Mouse (Mus musculus) kidney, adult 2 months (tissue): Measurements from ENCODE around the gene Fli1.

ENCODE experiments used
- CTCF ChIP-seq: fragments of 200-500 bp; conservative IDR thresholded peaks from 2 replicates; pipeline ENCODE4 v1.5.1; 2011; ENCODE audit warnings: low read depth, mild to moderate bottlenecking, control low read depth, low read length, moderate library complexity, mixed read lengths; ENCODE audit not compliant: insufficient read depth, insufficient read length
- POLR2A ChIP-seq: fragments of 200-500 bp; IDR thresholded peaks from one replicate; pipeline ENCODE4 v1.6.1; 2011; ENCODE audit warnings: low read depth, low read length, control low read depth

DNA sequence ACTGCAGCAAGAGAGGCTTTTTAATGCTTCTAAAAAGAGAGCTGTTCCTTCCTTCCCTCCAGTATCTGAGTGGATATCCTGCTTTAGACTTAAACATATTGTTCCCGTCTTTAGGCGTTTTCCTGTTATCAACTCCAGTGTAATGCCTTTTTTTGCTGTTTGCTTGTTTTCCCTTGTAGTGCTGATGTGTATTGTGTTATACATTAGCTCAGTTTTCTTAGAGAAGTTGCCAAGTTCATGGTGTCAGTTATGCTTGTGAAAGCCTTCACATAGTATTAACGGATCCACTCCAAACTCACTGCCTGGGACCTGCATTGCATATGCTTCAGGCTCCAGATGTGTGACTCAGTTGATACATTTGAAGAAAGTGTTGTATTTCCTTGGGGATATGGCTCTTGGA lies 22.6 kb upstream of the Fli1 start:
- TF ChIP-seq POLR2A (no peak), CTCF (no peak)
